Mouse (Mus musculus) lung, adult 2 months (tissue): Measurements from ENCODE around the gene Olfr212.

ENCODE experiments used
- CTCF ChIP-seq: fragments of 200-500 bp; IDR thresholded peaks from 2 replicates; pipeline ENCODE4 v1.5.1; 2011; ENCODE audit warnings: mild to moderate bottlenecking, low read length, control low read depth; ENCODE audit not compliant: insufficient read depth
- POLR2A ChIP-seq: fragments of 200-500 bp; IDR thresholded peaks from 2 replicates; pipeline ENCODE4 v1.6.1; 2011; ENCODE audit warnings: low read depth, mild to moderate bottlenecking, control low read depth, low read length, borderline replicate concordance; ENCODE audit errors: extremely low read depth

- TF ChIP-seq POLR2A = no peak
- TF ChIP-seq CTCF = no peak
Measured at GRCm38 (mm10) chr6:116493742-116494141, 12.6 kb upstream of the Olfr212 start.
